Mouse (Mus musculus): ENCODE results near the gene Eif2ak1. TPM values are rescaled to one million over a fixed set of nuclear protein-coding genes. Genes with fewer than 3 reads are reported as not detected.

Eif2ak1 gene
- polyA plus RNA-seq, 1 experiment from 2014 or later = 82.6 TPM

GRCm38 (mm10) chr5:143930656-143931055 lies 113.1 kb downstream of the Eif2ak1 start:
- H3K9ac ChIP-seq (ENCODE audit: low read depth, low read length) = no peak overlapping the region
- no peaks in the 10 kb centered on the region for H3K9me3 ChIP-seq (ENCODE audit: control insufficient read depth, low read length)
- no peak overlapping the region for H3K4me3 ChIP-seq (ENCODE audit: low read depth, low read length)
- peaks cover 19% of the 10 kb centered on the region for H3K36me3 ChIP-seq (ENCODE audit: control insufficient read depth, insufficient read depth, low read length)
- 94% methylated on average over 12 of the region's 12 CpGs for WGBS
- H3K4me2 ChIP-seq = no peak overlapping the region
- no peaks in the 10 kb centered on the region for H3K4me1 ChIP-seq (replicated peaks; ENCODE audit: control insufficient read depth, insufficient read depth, low read length)
- ATAC-seq (replicated peaks; ENCODE audit: low FRiP score) (no peak), DNase-seq (ENCODE audit: low spot score) (no peak)
- no peak overlapping the region for H3K27ac ChIP-seq (ENCODE audit: low read depth, low read length)
- H3K27me3 ChIP-seq (replicated peaks; ENCODE audit: control insufficient read depth, insufficient read depth, low read length) = no peaks in the 10 kb centered on the region

- WGBS = 88% methylated on average over 6 of the region's 6 CpGs
- DNase-seq (ENCODE audit: low spot score) (no peak), ATAC-seq (replicated peaks; ENCODE audit: low FRiP score) (no peak)
- H3K4me1 ChIP-seq (replicated peaks; ENCODE audit: control insufficient read depth, insufficient read depth, low read length) = no peaks in the 10 kb centered on the region; the same call in 1 of the 2 replicates
- H3K9ac ChIP-seq (ENCODE audit: low read depth, low read length) = no peak overlapping the region
- H3K27me3 ChIP-seq (replicated peaks; ENCODE audit: control insufficient read depth, insufficient read depth, low read length) = no peaks in the 10 kb centered on the region
- H3K9me3 ChIP-seq (ENCODE audit: control insufficient read depth, low read length) = no peaks in the 10 kb centered on the region
- H3K4me3 ChIP-seq (ENCODE audit: low read depth, low read length) = no peak overlapping the region
- no peak overlapping the region for H3K27ac ChIP-seq (ENCODE audit: low read depth, low read length)
- peaks cover 15% of the 10 kb centered on the region for H3K36me3 ChIP-seq (ENCODE audit: control insufficient read depth, insufficient read depth, low read length)
- H3K4me2 ChIP-seq = no peak overlapping the region
These were observed 114.4 kb downstream of the Eif2ak1 start for GRCm38 (mm10) chr5:143931863-143932580.

- Histone ChIP-seq H3K9me3 (ENCODE audit: control insufficient read depth, low read length) (no peaks in the 10 kb centered on the region), H3K27me3 (replicated peaks; ENCODE audit: control insufficient read depth, insufficient read depth, low read length) (no peaks in the 10 kb centered on the region), H3K4me1 (replicated peaks; ENCODE audit: control insufficient read depth, insufficient read depth, low read length) (no peaks in the 10 kb centered on the region; the same call in 1 of the 2 replicates), H3K36me3 (ENCODE audit: control insufficient read depth, insufficient read depth, low read length) (peaks cover 15% of the 10 kb centered on the region), H3K4me3 (ENCODE audit: low read depth, low read length) (no peak within 1 kb of the TSS), H3K9ac (ENCODE audit: low read depth, low read length) (no peak within 1 kb of the TSS), H3K4me2 (no peak within 1 kb of the TSS), H3K27ac (ENCODE audit: low read depth, low read length) (no peak within 1 kb of the TSS)
- ATAC-seq (replicated peaks; ENCODE audit: low FRiP score) (no peak), DNase-seq (ENCODE audit: low spot score) (no peak)
- WGBS = 35% methylated on average over 8 of the region's 8 CpGs
These were observed 115.2 kb downstream of the Eif2ak1 start, which contains the start of gene Rsph10b for GRCm38 (mm10) chr5:143932831-143933230. Gene Rsph10b, plus strand, starts transcription at chr5:143933035.

GRCm38 (mm10) chr5:143933414-143933813 lies 115.8 kb downstream of the Eif2ak1 start:
- ATAC-seq (replicated peaks; ENCODE audit: low FRiP score) (no peak), DNase-seq (ENCODE audit: low spot score) (no peak)
- no peaks in the 10 kb centered on the region for H3K27me3 ChIP-seq (replicated peaks; ENCODE audit: control insufficient read depth, insufficient read depth, low read length)
- no peak overlapping the region for H3K27ac ChIP-seq (ENCODE audit: low read depth, low read length)
- no peak overlapping the region for H3K4me3 ChIP-seq (ENCODE audit: low read depth, low read length)
- no peaks in the 10 kb centered on the region for H3K9me3 ChIP-seq (ENCODE audit: control insufficient read depth, low read length)
- 86% methylated on average over 11 of the region's 11 CpGs for WGBS
- no peaks in the 10 kb centered on the region; the same call in 1 of the 2 replicates for H3K4me1 ChIP-seq (replicated peaks; ENCODE audit: control insufficient read depth, insufficient read depth, low read length)
- H3K4me2 ChIP-seq = no peak overlapping the region
- H3K9ac ChIP-seq (ENCODE audit: low read depth, low read length) = no peak overlapping the region
- H3K36me3 ChIP-seq (ENCODE audit: control insufficient read depth, insufficient read depth, low read length) = peaks cover 12% of the 10 kb centered on the region

GRCm38 (mm10) chr5:143933875-143934274 lies 116.3 kb downstream of the Eif2ak1 start:
- no peak overlapping the region for H3K27ac ChIP-seq (ENCODE audit: low read depth, low read length)
- H3K4me3 ChIP-seq (ENCODE audit: low read depth, low read length) = no peak overlapping the region
- no peaks in the 10 kb centered on the region for H3K27me3 ChIP-seq (replicated peaks; ENCODE audit: control insufficient read depth, insufficient read depth, low read length)
- DNase-seq (ENCODE audit: low spot score) = no peak
- ATAC-seq (replicated peaks; ENCODE audit: low FRiP score) = no peak
- H3K4me1 ChIP-seq (replicated peaks; ENCODE audit: control insufficient read depth, insufficient read depth, low read length) = no peaks in the 10 kb centered on the region; the same call in 1 of the 2 replicates
- no peaks in the 10 kb centered on the region for H3K9me3 ChIP-seq (ENCODE audit: control insufficient read depth, low read length)
- WGBS = 89% methylated on average over 1 of the region's 1 CpGs
- no peak overlapping the region for H3K9ac ChIP-seq (ENCODE audit: low read depth, low read length)
- peaks cover 10% of the 10 kb centered on the region; the same call in 1 of the 2 replicates for H3K36me3 ChIP-seq (ENCODE audit: control insufficient read depth, insufficient read depth, low read length)
- no peak overlapping the region for H3K4me2 ChIP-seq

GRCm38 (mm10) chr5:143936156-143936555 lies 118.6 kb downstream of the Eif2ak1 start:
- ATAC-seq (replicated peaks; ENCODE audit: low FRiP score) (no peak), DNase-seq (ENCODE audit: low spot score) (no peak)
- no peak overlapping the region for H3K4me2 ChIP-seq
- H3K27me3 ChIP-seq (replicated peaks; ENCODE audit: control insufficient read depth, insufficient read depth, low read length) = no peaks in the 10 kb centered on the region
- H3K4me1 ChIP-seq (replicated peaks; ENCODE audit: control insufficient read depth, insufficient read depth, low read length) = no peaks in the 10 kb centered on the region; the same call in 1 of the 2 replicates
- H3K4me3 ChIP-seq (ENCODE audit: low read depth, low read length) = no peak overlapping the region
- H3K27ac ChIP-seq (ENCODE audit: low read depth, low read length) = no peak overlapping the region
- H3K9ac ChIP-seq (ENCODE audit: low read depth, low read length) = no peak overlapping the region
- 0 out of 2 replicates have a peak, but pooled peaks cover 2% of the 10 kb centered on the region for H3K9me3 ChIP-seq (ENCODE audit: control insufficient read depth, low read length)
- WGBS = 84% methylated on average over 9 of the region's 9 CpGs
- peaks cover 2% of the 10 kb centered on the region; the same call in 1 of the 2 replicates for H3K36me3 ChIP-seq (ENCODE audit: control insufficient read depth, insufficient read depth, low read length)

GRCm38 (mm10) chr5:143941588-143941987 lies 124.0 kb downstream of the Eif2ak1 start:
- no peak overlapping the region for H3K4me2 ChIP-seq
- H3K27me3 ChIP-seq (replicated peaks; ENCODE audit: control insufficient read depth, insufficient read depth, low read length) = no peaks in the 10 kb centered on the region
- no peaks in the 10 kb centered on the region; the same call in 1 of the 2 replicates for H3K4me1 ChIP-seq (replicated peaks; ENCODE audit: control insufficient read depth, insufficient read depth, low read length)
- ATAC-seq (replicated peaks; ENCODE audit: low FRiP score) (no peak), DNase-seq (ENCODE audit: low spot score) (no peak)
- 22% methylated on average over 10 of the region's 10 CpGs for WGBS
- no peak overlapping the region for H3K9ac ChIP-seq (ENCODE audit: low read depth, low read length)
- H3K4me3 ChIP-seq (ENCODE audit: low read depth, low read length) = no peak overlapping the region
- H3K36me3 ChIP-seq (ENCODE audit: control insufficient read depth, insufficient read depth, low read length) = no peaks in the 10 kb centered on the region
- H3K9me3 ChIP-seq (ENCODE audit: control insufficient read depth, low read length) = 0 out of 2 replicates have a peak, but pooled peaks cover 2% of the 10 kb centered on the region
- no peak overlapping the region for H3K27ac ChIP-seq (ENCODE audit: low read depth, low read length)

- H3K9ac ChIP-seq (ENCODE audit: low read depth, low read length) = no peak overlapping the region
- H3K4me1 ChIP-seq (replicated peaks; ENCODE audit: control insufficient read depth, insufficient read depth, low read length) = no peaks in the 10 kb centered on the region
- H3K9me3 ChIP-seq (ENCODE audit: control insufficient read depth, low read length) = 0 out of 2 replicates have a peak, but pooled peaks cover 2% of the 10 kb centered on the region
- no peaks in the 10 kb centered on the region for H3K27me3 ChIP-seq (replicated peaks; ENCODE audit: control insufficient read depth, insufficient read depth, low read length)
- no peak overlapping the region for H3K4me3 ChIP-seq (ENCODE audit: low read depth, low read length)
- DNase-seq (ENCODE audit: low spot score) (no peak), ATAC-seq (replicated peaks; ENCODE audit: low FRiP score) (no peak)
- H3K36me3 ChIP-seq (ENCODE audit: control insufficient read depth, insufficient read depth, low read length) = no peaks in the 10 kb centered on the region
- 85% methylated on average over 14 of the region's 14 CpGs for WGBS
- H3K27ac ChIP-seq (ENCODE audit: low read depth, low read length) = no peak overlapping the region
- H3K4me2 ChIP-seq = no peak overlapping the region
These were observed 125.9 kb downstream of the Eif2ak1 start for GRCm38 (mm10) chr5:143943231-143944125.

Data from liver, embryonic 11.5 days (tissue).